Mouse (Mus musculus) limb, embryonic 12.5 days (tissue): ENCODE measurements around the gene Slc29a1. TPM values are rescaled to one million over a fixed set of nuclear protein-coding genes. Genes with fewer than 3 reads are reported as not detected.
"Not testable (repeated sequence)": the region's sequence is repeated elsewhere in the genome, so short reads cannot be mapped to it uniquely, and the experiment has no call there.

Source experiments
- ATAC-seq: fragments of 200-750 bp; cut with Nextera tagmentation; 2 replicates; pipeline ENCODE4 v1.8.0; 2017; ENCODE audit warnings: low read depth, moderate TSS enrichment; ENCODE audit not compliant: insufficient number of reproducible peaks, insufficient read depth, low FRiP score, low TSS enrichment
- H3K27ac ChIP-seq: fragments of 300-500 bp; sonication (generic); 2 replicates; pipeline ENCODE4 v1.5.1; 2016; ENCODE audit warnings: mild to moderate bottlenecking, moderate library complexity
- H3K27me3 ChIP-seq: fragments of 300-500 bp; sonication (generic); 2 replicates; pipeline ENCODE4 v1.6.1; 2016; ENCODE audit warnings: mild to moderate bottlenecking, moderate library complexity
- H3K36me3 ChIP-seq: fragments of 300-500 bp; sonication (generic); 2 replicates; pipeline ENCODE4 v1.6.1; 2016; ENCODE audit warnings: mild to moderate bottlenecking, moderate library complexity
- H3K4me1 ChIP-seq: fragments of 300-500 bp; sonication (generic); replicated peaks from 2 replicates; pipeline ENCODE4 v1.6.1; 2016
- H3K4me2 ChIP-seq: fragments of 300-500 bp; sonication (generic); 2 replicates; pipeline ENCODE4 v1.6.1; 2016; ENCODE audit warnings: mild to moderate bottlenecking, moderate library complexity
- H3K4me3 ChIP-seq: fragments of 300-500 bp; sonication (generic); replicated peaks from 2 replicates; pipeline ENCODE4 v1.5.1; 2016; ENCODE audit warnings: mild to moderate bottlenecking
- H3K9ac ChIP-seq: fragments of 300-500 bp; sonication (generic); replicated peaks from 2 replicates; pipeline ENCODE4 v1.6.1; 2016; ENCODE audit warnings: mild to moderate bottlenecking, moderate library complexity
- H3K9me3 ChIP-seq: fragments of 300-500 bp; sonication (generic); 2 replicates; pipeline ENCODE4 v1.6.1; 2016; ENCODE audit warnings: mild to moderate bottlenecking, moderate library complexity
- WGBS: fragments of 180-500 bp; shearing (Covaris S2); methylation state at CpG from one replicate; pipeline ENCODE4 v1.1.7; 2016; 5-methylcytosine and 5-hydroxymethylcytosine counted together
- polyA plus RNA-seq: library from polyadenylated mRNA; unstranded; fragments of >200 nt; fragmentation: Nextera tagmentation; extraction: Ambion mirVana; gene quantifications from 2 replicates; pipeline ENCODE4 v1.2.1, GENCODE M21; 2016

Gene Slc29a1
- polyA plus RNA-seq, 1 experiment from 2014 or later: 55.4 TPM

DNA sequence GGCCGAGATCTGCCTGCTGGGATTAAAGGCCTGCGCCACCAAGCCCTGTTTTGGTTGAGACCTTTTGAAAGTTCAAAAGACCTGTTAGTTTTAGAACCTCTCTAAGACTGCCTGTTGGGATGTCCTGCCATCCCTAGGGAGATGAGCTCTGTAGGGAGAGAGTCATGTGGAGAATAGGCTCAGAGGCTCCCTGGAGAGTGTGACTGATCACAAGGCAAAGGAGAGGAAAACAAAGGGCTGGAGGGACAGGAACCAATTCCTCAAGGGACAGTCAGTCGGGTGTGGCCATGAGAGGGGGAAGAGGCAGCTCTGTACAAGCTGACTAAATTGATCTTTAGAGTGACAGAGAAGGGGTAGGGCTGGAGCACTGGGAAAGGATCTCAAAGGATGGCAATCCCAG lies 28.8 kb upstream of the Slc29a1 start:
- 24% methylated on average over 3 of the region's 3 CpGs for WGBS
- Histone ChIP-seq H3K4me1 (peaks cover 11% of the 10 kb centered on the region), H3K36me3 (no peaks in the 10 kb centered on the region), H3K4me2 (no peak overlapping the region), H3K27me3 (peaks cover 5% of the 10 kb centered on the region; the same call in 1 of the 2 replicates), H3K27ac (no peak overlapping the region), H3K9me3 (no peaks in the 10 kb centered on the region), H3K4me3 (no peak overlapping the region), H3K9ac (no peak overlapping the region)
- ATAC-seq: no peak

DNA sequence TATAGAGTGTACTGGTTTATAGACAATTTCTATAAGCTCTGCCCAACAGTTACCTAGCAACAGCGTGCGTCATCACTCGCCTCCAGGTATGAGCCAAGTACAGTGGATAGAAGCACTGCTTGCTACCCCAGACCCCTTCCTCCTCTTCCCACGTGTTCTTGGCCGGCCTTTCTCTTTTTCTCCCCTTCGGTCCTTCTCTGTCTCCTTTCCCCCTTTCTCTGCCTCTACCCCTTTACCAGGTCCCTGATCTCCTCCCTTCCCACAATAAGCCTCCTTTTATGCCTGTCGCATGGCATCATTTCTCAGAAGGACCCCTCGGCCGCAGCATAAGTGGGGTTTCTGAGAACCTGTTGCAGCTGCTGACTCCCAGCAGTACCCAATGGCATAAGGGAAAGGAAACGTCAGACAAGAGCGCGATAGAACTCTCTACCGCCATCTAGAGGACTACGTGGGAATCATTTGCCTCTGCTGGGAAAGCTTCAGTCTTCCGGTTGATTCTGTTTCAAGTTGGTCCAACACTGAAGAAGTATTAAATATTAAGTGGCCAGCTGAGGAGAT lies 27.2 kb upstream of the Slc29a1 start:
- H3K4me1 ChIP-seq: peaks cover 11% of the 10 kb centered on the region
- WGBS: 29% methylated on average over 15 of the region's 15 CpGs
- H3K9ac ChIP-seq: 0 out of 2 replicates have a peak overlapping the region, but pooled peaks have one; percentile 28
- peaks cover 5% of the 10 kb centered on the region; the same call in 1 of the 2 replicates for H3K27me3 ChIP-seq
- no peaks in the 10 kb centered on the region for H3K9me3 ChIP-seq
- no peak overlapping the region for H3K4me3 ChIP-seq
- H3K4me2 ChIP-seq: peak overlapping the region; percentile 47
- no peak for ATAC-seq
- H3K27ac ChIP-seq: no peak overlapping the region
- no peaks in the 10 kb centered on the region for H3K36me3 ChIP-seq

DNA sequence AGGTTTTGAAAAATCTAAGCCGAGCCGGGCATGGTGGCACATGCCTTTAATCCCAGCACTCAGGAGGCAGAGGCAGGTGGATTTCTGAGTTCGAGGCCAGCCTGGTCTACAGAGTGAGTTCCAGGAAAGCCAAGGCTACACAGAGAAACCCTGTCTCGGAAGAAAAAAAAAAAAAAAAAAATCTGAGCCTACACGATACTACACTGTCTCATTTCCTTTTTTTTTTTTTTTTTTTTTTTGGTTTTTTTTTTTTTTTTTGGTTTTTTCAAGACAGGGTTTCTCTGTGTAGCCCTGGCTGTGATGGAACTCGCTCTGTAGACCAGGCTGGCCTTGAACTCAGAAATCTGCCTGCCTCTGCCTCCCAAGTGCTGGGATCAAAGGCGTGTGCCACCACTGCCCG lies 24.0 kb upstream of the Slc29a1 start:
- H3K36me3 ChIP-seq, H3K27me3 ChIP-seq, H3K4me1 ChIP-seq, H3K27ac ChIP-seq, H3K4me2 ChIP-seq, H3K9me3 ChIP-seq, ATAC-seq, H3K9ac ChIP-seq, H3K4me3 ChIP-seq: not testable (repeated sequence)
- 93% methylated on average over 8 of the region's 8 CpGs for WGBS

DNA sequence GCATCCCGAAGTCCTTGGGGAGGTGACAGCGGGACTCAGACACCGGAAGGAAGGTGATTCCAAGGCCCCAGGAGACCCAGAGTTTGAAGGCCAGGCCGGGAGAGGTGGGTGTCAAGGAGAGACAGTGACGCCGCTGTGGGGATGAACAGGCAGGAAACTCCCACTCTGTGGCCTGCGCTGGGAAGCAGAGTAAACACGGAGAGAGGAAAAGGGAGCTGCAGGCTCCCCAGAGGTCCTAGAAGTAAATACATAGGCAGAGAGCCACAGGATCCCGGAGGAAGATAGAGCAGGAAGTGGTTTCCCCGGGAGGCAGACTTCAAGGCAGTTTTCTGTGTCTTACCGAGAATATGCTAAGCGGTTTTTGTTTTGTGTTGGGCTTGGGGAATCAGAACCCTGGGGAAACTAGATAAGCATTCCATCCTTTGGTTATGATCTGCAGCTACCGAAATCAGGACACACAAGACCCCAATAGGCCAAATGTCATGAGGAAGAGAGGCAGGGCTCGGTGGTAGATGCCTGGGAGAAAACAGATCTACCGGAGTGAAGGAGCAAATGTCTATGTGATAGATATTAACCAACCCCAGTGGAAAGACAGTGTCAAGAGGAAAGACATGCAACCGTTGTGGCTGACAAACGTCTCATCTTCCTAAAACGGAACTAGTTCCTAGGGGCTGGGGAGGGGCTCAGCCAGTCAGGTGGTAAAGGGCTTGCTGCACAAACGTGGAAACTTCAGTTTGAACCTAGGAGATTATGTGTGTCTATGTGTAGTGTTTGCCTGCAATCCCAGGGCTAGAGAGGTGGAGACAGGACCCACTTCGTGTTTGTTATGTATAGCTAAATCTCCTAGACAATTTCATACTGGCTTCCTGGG lies 20.2 kb upstream of the Slc29a1 start:
- peaks cover 9% of the 10 kb centered on the region for H3K4me1 ChIP-seq

DNA sequence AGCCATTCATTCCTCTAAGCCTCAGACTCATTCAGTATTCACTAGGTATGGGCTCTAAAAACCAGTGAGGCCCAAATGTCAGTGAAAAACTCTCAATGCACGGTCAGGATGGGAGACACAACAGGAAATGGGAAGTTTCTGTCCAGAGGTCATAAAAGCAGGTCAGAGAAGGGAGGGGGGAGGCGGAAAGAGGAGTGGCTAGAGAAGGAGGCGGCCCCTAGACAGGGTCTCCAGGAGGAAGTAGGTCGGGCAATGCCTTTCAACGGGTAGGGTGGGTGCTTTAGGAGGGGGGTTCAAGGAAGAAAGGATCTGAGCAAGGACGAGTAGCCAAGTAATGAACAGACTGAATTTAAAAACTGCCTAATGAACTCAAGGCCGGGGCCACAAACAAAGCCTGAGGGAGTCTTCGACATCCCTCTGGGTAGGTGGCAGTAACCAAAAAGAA lies 19.6 kb upstream of the Slc29a1 start:
- 13% methylated on average over 8 of the region's 8 CpGs for WGBS
- H3K4me3 ChIP-seq: peak overlapping the region; percentile 26
- H3K4me1 ChIP-seq: peaks cover 9% of the 10 kb centered on the region
- no peaks in the 10 kb centered on the region for H3K27me3 ChIP-seq
- H3K9ac ChIP-seq: peak overlapping the region; percentile 42; the same call in 1 of the 2 replicates
- H3K4me2 ChIP-seq: peak overlapping the region; percentile 54
- peak overlapping the region; percentile 36 for H3K27ac ChIP-seq
- no peaks in the 10 kb centered on the region for H3K9me3 ChIP-seq
- no peak for ATAC-seq
- H3K36me3 ChIP-seq: no peaks in the 10 kb centered on the region

More for the DNA sequence above, 20.2 kb upstream of the Slc29a1 start:
- ATAC-seq: no peak
- WGBS: 25% methylated on average over 20 of the region's 20 CpGs
- Histone ChIP-seq H3K4me2 (peak overlapping the region; percentile 54), H3K4me3 (peak overlapping the region; percentile 26), H3K36me3 (no peaks in the 10 kb centered on the region), H3K27me3 (no peaks in the 10 kb centered on the region), H3K27ac (peak overlapping the region; percentile 41), H3K9me3 (no peaks in the 10 kb centered on the region), H3K9ac (peak overlapping the region; percentile 42; the same call in 1 of the 2 replicates)

DNA sequence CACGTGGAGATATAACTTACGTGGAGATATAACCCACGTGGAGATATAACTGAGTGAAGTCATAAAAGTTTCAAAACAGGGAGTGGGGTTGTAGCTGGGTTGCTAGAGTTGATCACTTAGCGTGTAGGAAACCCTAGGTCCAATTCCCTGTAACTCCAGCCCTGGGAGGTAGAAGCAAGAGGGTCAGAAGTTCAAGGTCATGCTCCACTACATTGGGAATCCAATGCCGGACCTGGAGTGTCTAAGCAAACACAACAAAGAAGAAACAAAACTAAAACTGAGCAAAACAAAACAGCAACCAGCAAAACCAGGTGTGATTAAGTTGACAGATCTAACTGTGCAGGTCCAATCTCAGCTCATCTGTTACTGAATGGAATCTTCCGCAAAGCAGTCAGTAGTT lies 18.2 kb upstream of the Slc29a1 start:
- H3K27ac ChIP-seq: no peak overlapping the region
- no peaks in the 10 kb centered on the region for H3K36me3 ChIP-seq
- no peak for ATAC-seq
- H3K9ac ChIP-seq: no peak overlapping the region
- H3K4me2 ChIP-seq: no peak overlapping the region
- WGBS: 89% methylated on average over 6 of the region's 6 CpGs
- peaks cover 9% of the 10 kb centered on the region for H3K4me1 ChIP-seq
- no peaks in the 10 kb centered on the region for H3K27me3 ChIP-seq
- H3K9me3 ChIP-seq: no peaks in the 10 kb centered on the region
- H3K4me3 ChIP-seq: no peak overlapping the region

DNA sequence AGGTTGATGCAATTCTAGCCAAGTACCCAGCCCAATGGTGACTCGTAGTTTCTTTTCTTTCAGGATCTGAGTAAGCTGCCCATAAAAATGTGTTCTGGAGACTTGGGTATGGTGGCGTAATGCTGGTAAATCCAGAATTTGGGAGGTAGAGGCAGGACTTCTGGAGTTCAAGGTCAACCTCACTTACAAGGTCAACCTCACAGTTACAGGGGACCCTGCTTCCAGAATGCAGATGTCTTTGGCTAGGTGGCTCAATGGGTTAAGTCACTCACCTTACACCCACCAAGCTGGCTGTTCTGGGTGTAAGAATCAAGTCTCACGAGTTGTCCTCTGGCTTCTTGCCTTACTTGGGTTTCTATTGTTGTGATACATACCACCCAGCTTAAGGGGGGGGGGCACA lies 17.3 kb upstream of the Slc29a1 start:
- Histone ChIP-seq H3K9ac (no peak overlapping the region), H3K4me1 (peaks cover 13% of the 10 kb centered on the region), H3K4me3 (no peak overlapping the region), H3K27me3 (no peaks in the 10 kb centered on the region), H3K9me3 (no peaks in the 10 kb centered on the region), H3K27ac (no peak overlapping the region), H3K4me2 (no peak overlapping the region), H3K36me3 (no peaks in the 10 kb centered on the region)
- no peak for ATAC-seq
- WGBS: 74% methylated on average over 3 of the region's 3 CpGs

DNA sequence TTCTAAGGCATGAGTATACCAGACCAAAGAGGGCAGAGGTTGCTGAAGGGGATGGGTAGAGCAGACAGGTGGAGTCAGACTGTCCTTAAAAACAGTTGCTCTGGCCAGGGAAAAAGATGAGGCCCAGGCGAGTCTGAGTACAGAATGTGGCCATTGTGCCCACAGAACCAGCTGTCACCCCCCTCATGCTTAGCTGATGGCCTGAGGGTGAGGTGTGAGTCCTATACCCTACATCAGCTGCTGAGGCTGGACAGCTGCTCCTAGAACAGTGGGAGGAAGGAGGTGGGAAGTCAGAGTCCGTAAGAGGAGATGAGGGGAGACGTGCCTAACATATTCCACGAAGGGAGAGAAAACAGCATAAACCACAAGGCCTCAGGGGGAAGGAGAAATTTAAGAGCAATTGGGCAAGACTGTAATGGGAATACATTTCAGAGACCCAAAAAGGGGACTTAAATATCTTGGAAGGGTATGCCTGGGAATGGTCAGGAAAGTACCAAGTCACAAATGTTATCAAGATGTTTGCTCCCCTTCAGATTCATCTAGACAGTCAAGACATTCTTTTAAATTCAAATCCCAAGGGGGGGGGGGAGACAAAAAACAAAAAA lies 16.7 kb upstream of the Slc29a1 start:
- Histone ChIP-seq H3K27me3 (no peaks in the 10 kb centered on the region), H3K4me1 (peaks cover 13% of the 10 kb centered on the region), H3K9me3 (no peaks in the 10 kb centered on the region), H3K36me3 (no peaks in the 10 kb centered on the region), H3K4me2 (no peak overlapping the region), H3K27ac (no peak overlapping the region), H3K9ac (no peak overlapping the region), H3K4me3 (no peak overlapping the region)
- ATAC-seq: no peak
- WGBS: 50% methylated on average over 4 of the region's 4 CpGs

DNA sequence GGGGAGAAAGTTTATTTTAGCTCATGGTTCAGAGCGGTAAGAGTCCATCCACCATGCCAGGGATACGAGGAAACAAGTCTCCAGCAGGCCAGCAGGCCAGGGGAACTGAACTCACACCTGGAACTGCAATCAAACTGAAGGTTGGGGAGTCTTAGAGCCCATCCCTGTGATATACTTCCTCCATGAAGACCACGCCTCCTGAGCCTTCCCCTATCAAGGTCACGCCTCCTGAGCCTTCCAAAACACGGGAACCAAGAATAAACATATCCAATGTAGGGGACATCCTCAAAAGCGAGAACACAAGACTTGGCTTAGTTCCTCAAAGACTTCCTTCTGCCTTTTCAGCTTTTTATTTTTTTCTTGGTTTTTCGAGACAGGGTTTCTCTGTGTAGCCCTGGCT lies 13.5 kb upstream of the Slc29a1 start:
- Histone ChIP-seq H3K27ac (no peak overlapping the region), H3K36me3 (no peaks in the 10 kb centered on the region), H3K9ac (no peak overlapping the region), H3K4me2 (no peak overlapping the region), H3K9me3 (no peaks in the 10 kb centered on the region), H3K4me1 (peaks cover 4% of the 10 kb centered on the region; the same call in 1 of the 2 replicates), H3K4me3 (no peak overlapping the region), H3K27me3 (no peaks in the 10 kb centered on the region)
- no peak for ATAC-seq
- 88% methylated on average over 7 of the region's 7 CpGs for WGBS

DNA sequence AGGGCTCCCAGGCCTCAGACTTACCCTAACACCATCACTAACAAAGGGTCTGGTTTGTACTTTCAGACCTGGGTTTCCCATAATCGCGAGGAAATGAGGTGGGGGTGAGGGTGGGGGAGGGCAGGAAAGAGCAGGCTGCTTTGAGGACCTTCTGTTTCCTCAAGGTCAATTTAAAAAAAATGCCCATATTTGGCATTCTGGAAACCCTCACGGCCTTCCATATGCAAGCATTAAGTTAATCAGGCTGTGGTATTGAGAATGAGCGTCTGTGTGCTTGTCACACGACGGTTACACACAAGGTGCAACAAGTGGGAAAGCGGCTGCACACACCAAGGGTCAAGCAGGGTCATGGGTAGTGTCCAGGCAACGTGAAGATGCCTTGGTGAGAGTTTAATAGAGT lies 12.6 kb upstream of the Slc29a1 start:
- Histone ChIP-seq H3K4me2 (no peak overlapping the region), H3K27me3 (no peaks in the 10 kb centered on the region), H3K36me3 (no peaks in the 10 kb centered on the region), H3K9me3 (no peaks in the 10 kb centered on the region), H3K4me3 (no peak overlapping the region), H3K9ac (no peak overlapping the region), H3K27ac (no peak overlapping the region), H3K4me1 (peaks cover 4% of the 10 kb centered on the region; the same call in 1 of the 2 replicates)
- 75% methylated on average over 8 of the region's 8 CpGs for WGBS
- ATAC-seq: no peak

DNA sequence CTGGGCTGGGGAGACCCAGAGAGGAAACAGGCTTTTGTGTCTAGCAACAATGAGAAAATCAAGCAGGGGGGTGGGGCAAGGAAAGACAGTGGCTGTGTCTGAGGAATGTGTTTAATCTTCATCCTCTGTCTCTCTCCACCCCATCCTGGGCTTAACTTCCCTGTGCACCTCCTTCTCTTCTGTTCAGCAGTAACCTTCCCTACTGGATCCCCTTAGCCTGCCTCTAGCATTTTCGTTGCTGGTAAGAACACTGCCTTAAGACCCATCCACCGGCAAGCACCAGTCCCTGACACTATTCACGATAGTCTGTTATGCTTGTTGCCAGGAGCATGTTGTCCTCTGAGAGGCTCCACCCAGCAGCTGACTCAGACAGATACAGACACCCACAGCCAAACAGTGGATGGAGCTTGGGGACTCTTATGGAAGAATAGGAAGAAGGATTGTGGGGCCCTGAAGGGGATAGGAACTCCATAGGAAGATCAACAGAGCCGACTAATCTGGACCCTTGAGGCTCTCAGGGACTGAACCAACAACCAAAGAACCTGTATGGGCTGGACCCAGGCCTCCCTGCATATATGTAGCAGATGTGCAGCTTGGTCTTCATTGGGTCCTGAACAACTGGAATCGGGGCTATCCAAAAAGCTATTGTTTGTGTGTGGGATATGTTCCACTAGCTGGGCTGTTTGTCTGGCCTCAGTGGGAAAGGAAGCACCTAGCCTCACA lies 10.9 kb upstream of the Slc29a1 start:
- Histone ChIP-seq H3K27me3 (no peaks in the 10 kb centered on the region), H3K4me3 (no peak overlapping the region), H3K9ac (no peak overlapping the region), H3K36me3 (no peaks in the 10 kb centered on the region), H3K4me2 (no peak overlapping the region), H3K9me3 (no peaks in the 10 kb centered on the region), H3K27ac (no peak overlapping the region), H3K4me1 (peaks cover 4% of the 10 kb centered on the region; the same call in 1 of the 2 replicates)
- 58% methylated on average over 5 of the region's 5 CpGs for WGBS
- no peak for ATAC-seq
